9 mouse cellular contexts compared by ENCODE assay signal in the genomic region with DNA sequence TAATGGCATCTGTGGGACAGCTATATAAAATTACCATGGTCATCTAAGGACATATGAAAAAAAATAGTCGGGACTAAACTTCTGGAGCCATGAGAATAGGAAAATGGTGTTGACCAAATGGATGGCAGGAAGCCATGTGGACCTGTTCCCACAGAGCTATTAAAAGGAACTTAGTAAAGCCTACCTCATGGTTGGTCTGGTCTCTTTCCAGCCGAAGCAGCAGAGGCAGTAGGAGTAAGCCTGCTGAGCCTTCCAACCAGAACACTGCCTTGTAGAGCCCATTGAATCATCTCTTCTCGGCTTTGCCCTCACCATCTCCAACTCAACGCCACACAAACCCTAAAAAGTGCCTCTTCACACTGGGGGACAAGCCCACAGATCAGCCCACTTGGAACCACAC. TPM values are rescaled to one million over a fixed set of nuclear protein-coding genes. Genes with fewer than 3 reads are reported as not detected.
DNase-seq lines count a peak whose midpoint lies in the region.
"Had no signal": no experiment of that assay in that cellular context is flagged by ENCODE, and none has a peak within 500 bp of the region (broad histone marks: within the 10 kb centered on the region; RNA-seq: fewer than 3 reads in every experiment).

No protein-coding gene starts in this region.

- peak; percentile 17 to 61 for DNase-seq in cerebellum, postnatal 25 days
- DNase-seq in cerebellum, adult 18-20 months: no peak
- DNase-seq in NIH3T3 (ENCODE audit: low read depth) (peak; percentile 6), MN1 (ENCODE audit: low spot score) (no peak)
- DNase-seq in gastrocnemius, postnatal 10 days: peak; percentile 41
- DNase-seq in layer of hippocampus, postnatal 10 days (ENCODE audit: low spot score in 2 of 2): peak; percentile 41 to 53
- DNase-seq in kidney, postnatal 10 days: no peak
- no peak for DNase-seq in kidney, postnatal 25 days

RNA-seq across cellular contexts. Expression of a gene that starts 15.0 kb away (rescaled TPM):
- 1 to 10 TPM; 3.3 to 4.2 TPM for total RNA-seq in gastrocnemius, postnatal 10 days (2021)
- total RNA-seq in layer of hippocampus, postnatal 10 days (2021): 1 to 10 TPM; 1.0 to 1.6 TPM

RNA-seq across cellular contexts. Expression of a gene that starts 33.3 kb away (rescaled TPM):
- not detected for total RNA-seq in gastrocnemius, postnatal 10 days (2021)
- under 1 TPM in 1 of 2 experiments, not detected in 1; 0.21 TPM for total RNA-seq in layer of hippocampus, postnatal 10 days (2021)
- total RNA-seq: gastrocnemius, postnatal 4 days had no signal

Comparison
In these comparisons a context has a peak if more than half of its experiments do, and no peak if none do; other contexts are left out.
1. DNase-seq: peak in cerebellum, postnatal 25 days (2 of 2), NIH3T3 (single experiment), gastrocnemius, postnatal 10 days (single experiment) and layer of hippocampus, postnatal 10 days (2 of 2); none in cerebellum, adult 18-20 months (0 of 2), kidney, postnatal 10 days (single experiment), kidney, postnatal 25 days (0 of 2) and MN1 (single experiment).